Mouse (Mus musculus) cerebellum, adult 2 months (tissue): Measurements from ENCODE around the gene Ddx3x.

Experiments
- CTCF ChIP-seq: fragments of 200-500 bp; IDR thresholded peaks from 2 replicates; pipeline ENCODE4 v1.5.1; 2011; ENCODE audit warnings: low read depth, mild to moderate bottlenecking, control low read depth, low read length, moderate library complexity, borderline replicate concordance; ENCODE audit not compliant: insufficient read depth
- POLR2A ChIP-seq: fragments of 200-500 bp; IDR thresholded peaks from 2 replicates; pipeline ENCODE4 v1.6.1; 2011; ENCODE audit warnings: low read length, control low read depth, borderline replicate concordance; ENCODE audit not compliant: insufficient read depth

- TF ChIP-seq CTCF (no peak), POLR2A (no peak)
These were observed 1.8 kb upstream of the Ddx3x start for GRCm38 (mm10) chrX:13278996-13279395.
